Mouse (Mus musculus): ENCODE results near the gene Igfbp6. TPM values are rescaled to one million over a fixed set of nuclear protein-coding genes. Genes with fewer than 3 reads are reported as not detected.
"Not testable (repeated sequence)": the region's sequence is repeated elsewhere in the genome, so short reads cannot be mapped to it uniquely, and the experiment has no call there.

The Igfbp6 gene
- polyA plus RNA-seq, 1 experiment from 2014 or later, result not detected

- H3K27me3 ChIP-seq (ENCODE audit: control insufficient read depth, insufficient read depth, low read length); H3K36me3 ChIP-seq (ENCODE audit: control insufficient read depth, insufficient read depth, low read length); H3K4me1 ChIP-seq (replicated peaks; ENCODE audit: control insufficient read depth, insufficient read depth, low read length); H3K4me2 ChIP-seq (ENCODE audit: low read depth, low read length, severe bottlenecking); H3K4me3 ChIP-seq (ENCODE audit: low read depth, low read length); H3K27ac ChIP-seq (ENCODE audit: low read depth, low read length); H3K9me3 ChIP-seq (ENCODE audit: control insufficient read depth, low read length); H3K9ac ChIP-seq (ENCODE audit: low read length); DNase-seq (ENCODE audit: low spot score); ATAC-seq (replicated peaks; ENCODE audit: low FRiP score): not testable (repeated sequence)
- 90% methylated on average over 6 of the region's 6 CpGs for WGBS
Observed at GRCm38 (mm10) chr15:102155006-102155405, 10.8 kb downstream of the Igfbp6 start.

GRCm38 (mm10) chr15:102156836-102157235, 12.7 kb downstream of the Igfbp6 start:
- H3K9me3 ChIP-seq (ENCODE audit: control insufficient read depth, low read length), result no peaks in the 10 kb centered on the region
- H3K4me3 ChIP-seq (ENCODE audit: low read depth, low read length), result no peak overlapping the region
- H3K27ac ChIP-seq (ENCODE audit: low read depth, low read length), result no peak overlapping the region
- no peaks in the 10 kb centered on the region for H3K36me3 ChIP-seq (ENCODE audit: control insufficient read depth, insufficient read depth, low read length)
- no peaks in the 10 kb centered on the region for H3K27me3 ChIP-seq (ENCODE audit: control insufficient read depth, insufficient read depth, low read length)
- H3K9ac ChIP-seq (ENCODE audit: low read length), result peak overlapping the region; percentile 4; the same call in 1 of the 2 replicates
- DNase-seq (ENCODE audit: low spot score), result no peak
- no peak overlapping the region for H3K4me2 ChIP-seq (ENCODE audit: low read depth, low read length, severe bottlenecking)
- 0 out of 2 replicates have a peak, but pooled peaks cover 2% of the 10 kb centered on the region for H3K4me1 ChIP-seq (replicated peaks; ENCODE audit: control insufficient read depth, insufficient read depth, low read length)
- ATAC-seq (replicated peaks; ENCODE audit: low FRiP score), result no peak
- WGBS, result 33% methylated on average over 20 of the region's 20 CpGs

GRCm38 (mm10) chr15:102160415-102161060, 16.4 kb downstream of the Igfbp6 start:
- WGBS, result 62% methylated on average over 27 of the region's 27 CpGs
- H3K9ac ChIP-seq (ENCODE audit: low read length), result no peak overlapping the region
- no peak overlapping the region for H3K4me3 ChIP-seq (ENCODE audit: low read depth, low read length)
- no peaks in the 10 kb centered on the region for H3K27me3 ChIP-seq (ENCODE audit: control insufficient read depth, insufficient read depth, low read length)
- ATAC-seq (replicated peaks; ENCODE audit: low FRiP score) (no peak), DNase-seq (ENCODE audit: low spot score) (no peak)
- 0 out of 2 replicates have a peak, but pooled peaks cover 2% of the 10 kb centered on the region for H3K4me1 ChIP-seq (replicated peaks; ENCODE audit: control insufficient read depth, insufficient read depth, low read length)
- H3K36me3 ChIP-seq (ENCODE audit: control insufficient read depth, insufficient read depth, low read length), result no peaks in the 10 kb centered on the region
- H3K9me3 ChIP-seq (ENCODE audit: control insufficient read depth, low read length), result no peaks in the 10 kb centered on the region
- H3K27ac ChIP-seq (ENCODE audit: low read depth, low read length), result no peak overlapping the region
- H3K4me2 ChIP-seq (ENCODE audit: low read depth, low read length, severe bottlenecking), result no peak overlapping the region

GRCm38 (mm10) chr15:102163900-102164693, 19.9 kb downstream of the Igfbp6 start:
- no peaks in the 10 kb centered on the region for H3K4me1 ChIP-seq (replicated peaks; ENCODE audit: control insufficient read depth, insufficient read depth, low read length)
- H3K9ac ChIP-seq (ENCODE audit: low read length), result no peak overlapping the region
- ATAC-seq (replicated peaks; ENCODE audit: low FRiP score) (no peak), DNase-seq (ENCODE audit: low spot score) (no peak)
- WGBS, result 57% methylated on average over 3 of the region's 3 CpGs
- no peak overlapping the region for H3K4me3 ChIP-seq (ENCODE audit: low read depth, low read length)
- H3K36me3 ChIP-seq (ENCODE audit: control insufficient read depth, insufficient read depth, low read length), result no peaks in the 10 kb centered on the region
- H3K27me3 ChIP-seq (ENCODE audit: control insufficient read depth, insufficient read depth, low read length), result no peaks in the 10 kb centered on the region
- H3K4me2 ChIP-seq (ENCODE audit: low read depth, low read length, severe bottlenecking), result no peak overlapping the region
- no peak overlapping the region for H3K27ac ChIP-seq (ENCODE audit: low read depth, low read length)
- no peaks in the 10 kb centered on the region for H3K9me3 ChIP-seq (ENCODE audit: control insufficient read depth, low read length)

- Histone ChIP-seq H3K4me3 (ENCODE audit: low read depth, low read length) (no peak overlapping the region), H3K27me3 (ENCODE audit: control insufficient read depth, insufficient read depth, low read length) (no peaks in the 10 kb centered on the region), H3K4me1 (replicated peaks; ENCODE audit: control insufficient read depth, insufficient read depth, low read length) (no peaks in the 10 kb centered on the region), H3K27ac (ENCODE audit: low read depth, low read length) (no peak overlapping the region), H3K9ac (ENCODE audit: low read length) (no peak overlapping the region), H3K9me3 (ENCODE audit: control insufficient read depth, low read length) (no peaks in the 10 kb centered on the region), H3K36me3 (ENCODE audit: control insufficient read depth, insufficient read depth, low read length) (no peaks in the 10 kb centered on the region), H3K4me2 (ENCODE audit: low read depth, low read length, severe bottlenecking) (no peak overlapping the region)
- no peak for ATAC-seq (replicated peaks; ENCODE audit: low FRiP score)
- 59% methylated on average over 6 of the region's 6 CpGs for WGBS
- no peak for DNase-seq (ENCODE audit: low spot score)
Observed at GRCm38 (mm10) chr15:102165468-102166100, 21.4 kb downstream of the Igfbp6 start.

GRCm38 (mm10) chr15:102167620-102168021, 23.5 kb downstream of the Igfbp6 start:
- no peak for DNase-seq (ENCODE audit: low spot score)
- Histone ChIP-seq H3K36me3 (ENCODE audit: control insufficient read depth, insufficient read depth, low read length) (no peaks in the 10 kb centered on the region), H3K27me3 (ENCODE audit: control insufficient read depth, insufficient read depth, low read length) (no peaks in the 10 kb centered on the region), H3K9me3 (ENCODE audit: control insufficient read depth, low read length) (no peaks in the 10 kb centered on the region), H3K9ac (ENCODE audit: low read length) (no peak overlapping the region), H3K4me1 (replicated peaks; ENCODE audit: control insufficient read depth, insufficient read depth, low read length) (no peaks in the 10 kb centered on the region), H3K4me2 (ENCODE audit: low read depth, low read length, severe bottlenecking) (no peak overlapping the region), H3K4me3 (ENCODE audit: low read depth, low read length) (no peak overlapping the region), H3K27ac (ENCODE audit: low read depth, low read length) (no peak overlapping the region)
- no peak for ATAC-seq (replicated peaks; ENCODE audit: low FRiP score)
- 63% methylated on average over 6 of the region's 6 CpGs for WGBS

- H3K27me3 ChIP-seq (ENCODE audit: control insufficient read depth, insufficient read depth, low read length), result no peaks in the 10 kb centered on the region
- H3K4me2 ChIP-seq (ENCODE audit: low read depth, low read length, severe bottlenecking), result no peak overlapping the region
- 67% methylated on average over 2 of the region's 2 CpGs for WGBS
- no peaks in the 10 kb centered on the region for H3K36me3 ChIP-seq (ENCODE audit: control insufficient read depth, insufficient read depth, low read length)
- DNase-seq (ENCODE audit: low spot score), result no peak
- no peaks in the 10 kb centered on the region for H3K4me1 ChIP-seq (replicated peaks; ENCODE audit: control insufficient read depth, insufficient read depth, low read length)
- no peak overlapping the region for H3K9ac ChIP-seq (ENCODE audit: low read length)
- no peak for ATAC-seq (replicated peaks; ENCODE audit: low FRiP score)
- no peak overlapping the region for H3K27ac ChIP-seq (ENCODE audit: low read depth, low read length)
- no peak overlapping the region for H3K4me3 ChIP-seq (ENCODE audit: low read depth, low read length)
- no peaks in the 10 kb centered on the region for H3K9me3 ChIP-seq (ENCODE audit: control insufficient read depth, low read length)
Observed at GRCm38 (mm10) chr15:102169064-102169463, 24.9 kb downstream of the Igfbp6 start.

GRCm38 (mm10) chr15:102173581-102173980, 29.4 kb downstream of the Igfbp6 start:
- Histone ChIP-seq H3K36me3 (ENCODE audit: control insufficient read depth, insufficient read depth, low read length) (no peaks in the 10 kb centered on the region), H3K4me1 (replicated peaks; ENCODE audit: control insufficient read depth, insufficient read depth, low read length) (no peaks in the 10 kb centered on the region), H3K9ac (ENCODE audit: low read length) (no peak overlapping the region), H3K4me3 (ENCODE audit: low read depth, low read length) (no peak overlapping the region), H3K9me3 (ENCODE audit: control insufficient read depth, low read length) (no peaks in the 10 kb centered on the region), H3K4me2 (ENCODE audit: low read depth, low read length, severe bottlenecking) (no peak overlapping the region), H3K27me3 (ENCODE audit: control insufficient read depth, insufficient read depth, low read length) (no peaks in the 10 kb centered on the region), H3K27ac (ENCODE audit: low read depth, low read length) (no peak overlapping the region)
- 85% methylated on average over 3 of the region's 3 CpGs for WGBS
- no peak for DNase-seq (ENCODE audit: low spot score)
- no peak for ATAC-seq (replicated peaks; ENCODE audit: low FRiP score)
